Mouse (Mus musculus) CH12F3 (cell line): ENCODE data around the gene Poglut1.

Experiments used
- in situ Hi-C: fragments of 300-500 bp; cut with MboI; formaldehyde crosslinking; loops from 2 replicates; pipeline ENCODE4 v1.14.3; 2020; ENCODE audit warnings: low sequenced_read_pairs

Gene Poglut1

GRCm38 (mm10) chr16:38476312-38477240 is 73.5 kb downstream of the Poglut1 start:
- in situ Hi-C loops: no loop called here

GRCm38 (mm10) chr16:38475681-38476311 is 74.3 kb downstream of the Poglut1 start:
- in situ Hi-C loops: no loop called here
